Mouse (Mus musculus): ENCODE data around the gene Csgalnact2. TPM values are rescaled to one million over a fixed set of nuclear protein-coding genes. Genes with fewer than 3 reads are reported as not detected.

The Csgalnact2 gene
- 8.9 and 9.6 TPM in 2 replicates for polyA plus RNA-seq (2015; fragmentation: Nextera tagmentation; extraction: Ambion mirVana)

DNA sequence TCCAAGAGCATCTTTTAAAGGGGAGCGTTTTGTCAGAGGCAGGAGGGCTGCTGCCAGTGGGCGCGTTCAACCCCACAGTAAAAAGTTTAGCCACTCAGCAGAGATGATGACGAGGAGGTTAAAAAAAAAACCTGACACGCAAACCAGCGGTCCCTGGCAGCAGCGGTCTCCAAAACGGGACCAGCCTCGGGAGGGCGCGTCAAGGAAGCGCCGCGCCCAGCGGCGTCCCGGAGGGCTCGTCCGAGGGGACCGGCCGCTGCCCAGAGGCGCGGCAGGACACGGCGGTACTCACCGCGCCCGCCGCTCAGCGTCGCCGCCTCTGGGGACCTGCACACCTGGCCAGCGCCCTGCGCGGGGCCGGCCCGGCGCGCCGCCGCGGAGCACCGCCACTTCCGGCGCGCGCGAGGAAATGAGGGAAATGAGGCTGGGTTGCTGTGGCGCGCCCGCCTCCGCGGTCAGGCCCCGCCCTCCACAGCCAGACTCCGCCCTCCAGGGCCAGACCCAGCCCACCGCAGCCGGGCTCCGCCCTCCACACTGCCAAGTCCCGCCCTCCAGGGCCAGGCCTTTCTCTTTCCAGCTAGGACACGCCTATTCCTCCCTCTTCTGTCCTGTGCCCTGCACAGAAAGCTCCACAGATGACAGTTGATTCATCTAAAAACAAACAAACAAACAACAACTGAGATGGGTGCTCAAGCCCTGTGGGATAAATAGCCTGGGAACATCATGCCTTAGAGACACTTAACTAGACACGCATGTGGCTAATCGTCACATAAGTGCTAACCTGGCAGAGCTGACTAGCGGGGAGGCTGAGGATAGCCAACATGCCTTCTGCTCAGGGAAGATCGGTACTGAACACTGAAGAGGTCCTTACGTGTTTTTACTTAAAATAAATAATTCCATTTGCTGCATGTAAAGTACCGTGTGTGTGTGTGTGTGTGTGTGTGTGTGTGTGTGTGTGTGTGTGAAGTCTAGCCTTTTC, at the start of gene Csgalnact2:
Csgalnact2 (minus strand) TSS at position 410 of the 979 bp plus-strand sequence.
- Histone ChIP-seq H3K27ac (replicated peaks) (peak within 1 kb of the TSS; percentile 84), H3K36me3 (no peaks in the 10 kb centered on the region), H3K4me2 (peak within 1 kb of the TSS; percentile 85), H3K4me1 (replicated peaks) (peaks cover 12% of the 10 kb centered on the region), H3K9ac (peak within 1 kb of the TSS; percentile 76), H3K4me3 (peak within 1 kb of the TSS; percentile 68), H3K9me3 (no peaks in the 10 kb centered on the region), H3K27me3 (no peaks in the 10 kb centered on the region)
- WGBS = 5% methylated on average over 62 of the region's 66 CpGs
- ATAC-seq (ENCODE audit: low FRiP score, low read depth) = peak; percentile 98

GRCm38 (mm10) chr6:118188599-118188998, 49.7 kb upstream of the Csgalnact2 start:
- 86% methylated on average over 9 of the region's 9 CpGs for WGBS
- Histone ChIP-seq H3K27me3 (peaks cover 3% of the 10 kb centered on the region; the same call in 1 of the 2 replicates), H3K9me3 (no peaks in the 10 kb centered on the region), H3K4me2 (no peak overlapping the region), H3K9ac (no peak overlapping the region), H3K4me1 (replicated peaks) (no peaks in the 10 kb centered on the region), H3K36me3 (no peaks in the 10 kb centered on the region), H3K27ac (replicated peaks) (no peak overlapping the region), H3K4me3 (no peak overlapping the region)
- ATAC-seq (ENCODE audit: low FRiP score, low read depth) = no peak

DNA sequence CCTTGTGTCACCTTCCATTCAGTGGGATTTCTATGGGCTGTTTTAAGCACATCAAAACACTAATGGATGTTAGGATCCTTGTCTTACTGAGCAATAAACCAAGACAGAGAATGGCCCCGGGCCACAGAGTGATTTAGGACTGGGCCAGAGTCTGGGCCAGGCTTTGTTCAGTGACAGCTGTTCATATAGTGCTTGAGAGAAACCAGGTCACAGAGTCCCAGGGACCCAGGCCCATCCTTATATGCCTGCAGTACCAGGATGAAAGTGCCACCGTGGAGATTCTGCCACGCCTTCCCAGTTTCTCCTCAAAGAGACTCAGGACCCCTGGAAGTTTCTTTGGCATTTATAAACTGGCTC, 48.3 kb upstream of the Csgalnact2 start:
- no peaks in the 10 kb centered on the region for H3K9me3 ChIP-seq
- no peaks in the 10 kb centered on the region for H3K36me3 ChIP-seq
- 70% methylated on average over 3 of the region's 3 CpGs for WGBS
- no peak overlapping the region for H3K4me2 ChIP-seq
- H3K4me3 ChIP-seq = no peak overlapping the region
- no peak for ATAC-seq (ENCODE audit: low FRiP score, low read depth)
- H3K9ac ChIP-seq = no peak overlapping the region
- no peak overlapping the region for H3K27ac ChIP-seq (replicated peaks)
- H3K27me3 ChIP-seq = no peaks in the 10 kb centered on the region
- no peaks in the 10 kb centered on the region for H3K4me1 ChIP-seq (replicated peaks)

DNA sequence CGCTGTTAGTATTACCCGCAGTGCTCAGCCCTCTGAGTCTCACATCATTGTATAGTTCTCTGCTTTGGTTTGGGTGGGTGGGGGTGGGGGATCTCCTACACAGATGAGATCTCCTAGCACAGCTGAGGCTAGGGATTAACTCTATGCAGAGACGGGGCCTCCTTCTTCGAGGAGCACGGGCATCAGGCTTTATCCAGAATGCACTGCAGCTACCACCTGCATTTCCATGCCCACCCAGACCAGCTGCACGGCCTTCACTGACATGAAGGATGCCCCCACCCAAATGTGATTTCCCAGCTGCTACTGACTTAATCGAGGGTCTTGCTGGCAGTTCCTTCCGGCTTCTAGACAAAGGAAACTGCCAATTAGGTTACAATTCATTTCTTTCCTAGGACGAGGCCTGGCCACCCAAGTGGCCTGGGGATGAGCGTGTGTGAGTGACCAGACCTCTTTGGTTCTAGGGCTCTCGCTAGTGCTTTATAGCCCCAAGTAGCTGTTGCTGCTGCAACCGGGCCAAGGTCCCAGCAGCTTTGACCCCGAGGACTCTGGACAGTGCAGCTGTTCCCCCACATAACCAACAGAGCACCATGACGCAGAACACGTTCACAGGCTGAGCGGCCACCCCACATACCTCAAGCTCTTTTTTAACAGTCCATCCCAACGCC, 47.8 kb upstream of the Csgalnact2 start:
- Histone ChIP-seq H3K27me3 (no peaks in the 10 kb centered on the region), H3K4me3 (no peak overlapping the region), H3K4me1 (replicated peaks) (no peaks in the 10 kb centered on the region), H3K4me2 (no peak overlapping the region), H3K36me3 (no peaks in the 10 kb centered on the region), H3K9me3 (no peaks in the 10 kb centered on the region), H3K27ac (replicated peaks) (no peak overlapping the region), H3K9ac (no peak overlapping the region)
- ATAC-seq (ENCODE audit: low FRiP score, low read depth) = no peak
- WGBS = 47% methylated on average over 17 of the region's 17 CpGs

- Histone ChIP-seq H3K4me2 (no peak overlapping the region), H3K27me3 (no peaks in the 10 kb centered on the region), H3K36me3 (no peaks in the 10 kb centered on the region), H3K9ac (no peak overlapping the region), H3K4me3 (no peak overlapping the region), H3K27ac (replicated peaks) (no peak overlapping the region), H3K4me1 (replicated peaks) (no peaks in the 10 kb centered on the region; the same call in 1 of the 2 replicates), H3K9me3 (no peaks in the 10 kb centered on the region)
- 92% methylated on average over 10 of the region's 10 CpGs for WGBS
- no peak for ATAC-seq (ENCODE audit: low FRiP score, low read depth)
Observed at GRCm38 (mm10) chr6:118184126-118184525, 45.2 kb upstream of the Csgalnact2 start.

GRCm38 (mm10) chr6:118180085-118180423, 41.1 kb upstream of the Csgalnact2 start:
- Histone ChIP-seq H3K9me3 (no peaks in the 10 kb centered on the region), H3K4me2 (no peak overlapping the region), H3K4me1 (replicated peaks) (no peaks in the 10 kb centered on the region; the same call in 1 of the 2 replicates), H3K36me3 (no peaks in the 10 kb centered on the region), H3K27me3 (no peaks in the 10 kb centered on the region), H3K4me3 (no peak overlapping the region), H3K9ac (no peak overlapping the region), H3K27ac (replicated peaks) (no peak overlapping the region)
- no peak; the same call in 1 of the 2 replicates for ATAC-seq (ENCODE audit: low FRiP score, low read depth)
- 75% methylated on average over 12 of the region's 12 CpGs for WGBS

DNA sequence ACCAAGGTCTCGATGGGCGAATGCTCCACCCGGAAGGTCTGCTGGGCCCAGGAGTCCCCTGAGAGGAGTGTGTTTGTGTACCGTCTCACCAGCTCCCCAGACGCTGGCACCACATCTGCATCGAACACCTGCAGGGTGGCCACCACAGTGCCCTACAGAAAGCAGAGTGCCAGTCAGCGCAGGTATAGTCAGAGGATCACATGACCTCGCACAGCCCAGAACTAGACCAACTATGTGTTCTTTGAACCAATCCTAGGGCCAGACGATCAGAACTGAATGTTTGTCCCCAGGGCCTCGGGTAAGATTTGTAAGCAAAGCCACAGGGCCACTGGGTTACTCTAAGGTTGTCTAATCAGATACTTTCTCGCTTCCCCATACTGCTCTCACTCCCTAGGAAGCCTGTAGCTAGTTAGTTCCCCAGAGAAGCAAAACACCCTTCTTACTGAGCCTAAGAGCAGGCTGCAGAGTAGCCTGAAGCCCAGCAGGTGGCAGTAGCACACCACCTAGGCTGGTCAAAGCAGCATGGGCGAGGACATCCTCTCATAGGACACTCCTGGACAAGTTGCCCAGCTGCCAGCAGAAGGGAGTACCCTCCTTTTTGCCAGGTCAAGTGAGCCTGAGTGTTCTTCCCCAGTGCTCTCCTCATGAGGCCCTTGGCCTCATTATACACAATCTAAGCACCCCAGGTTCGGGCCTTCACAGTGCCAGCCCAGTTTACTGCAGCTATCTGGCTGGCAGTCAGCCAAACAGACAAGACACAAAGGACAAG, 40.6 kb upstream of the Csgalnact2 start:
- Histone ChIP-seq H3K27ac (replicated peaks) (no peak overlapping the region), H3K9me3 (no peaks in the 10 kb centered on the region), H3K36me3 (no peaks in the 10 kb centered on the region), H3K4me2 (no peak overlapping the region), H3K9ac (no peak overlapping the region), H3K27me3 (no peaks in the 10 kb centered on the region), H3K4me1 (replicated peaks) (no peaks in the 10 kb centered on the region; the same call in 1 of the 2 replicates), H3K4me3 (no peak overlapping the region)
- 63% methylated on average over 13 of the region's 13 CpGs for WGBS
- peak; percentile 88 for ATAC-seq (ENCODE audit: low FRiP score, low read depth)

- Histone ChIP-seq H3K27me3 (no peaks in the 10 kb centered on the region), H3K27ac (replicated peaks) (no peak overlapping the region), H3K4me1 (replicated peaks) (no peaks in the 10 kb centered on the region), H3K4me3 (no peak overlapping the region), H3K9ac (no peak overlapping the region), H3K4me2 (no peak overlapping the region), H3K36me3 (no peaks in the 10 kb centered on the region), H3K9me3 (no peaks in the 10 kb centered on the region)
- ATAC-seq (ENCODE audit: low FRiP score, low read depth) = no peak
- 84% methylated on average over 5 of the region's 5 CpGs for WGBS
Observed at GRCm38 (mm10) chr6:118173975-118174328, 35.0 kb upstream of the Csgalnact2 start.

DNA sequence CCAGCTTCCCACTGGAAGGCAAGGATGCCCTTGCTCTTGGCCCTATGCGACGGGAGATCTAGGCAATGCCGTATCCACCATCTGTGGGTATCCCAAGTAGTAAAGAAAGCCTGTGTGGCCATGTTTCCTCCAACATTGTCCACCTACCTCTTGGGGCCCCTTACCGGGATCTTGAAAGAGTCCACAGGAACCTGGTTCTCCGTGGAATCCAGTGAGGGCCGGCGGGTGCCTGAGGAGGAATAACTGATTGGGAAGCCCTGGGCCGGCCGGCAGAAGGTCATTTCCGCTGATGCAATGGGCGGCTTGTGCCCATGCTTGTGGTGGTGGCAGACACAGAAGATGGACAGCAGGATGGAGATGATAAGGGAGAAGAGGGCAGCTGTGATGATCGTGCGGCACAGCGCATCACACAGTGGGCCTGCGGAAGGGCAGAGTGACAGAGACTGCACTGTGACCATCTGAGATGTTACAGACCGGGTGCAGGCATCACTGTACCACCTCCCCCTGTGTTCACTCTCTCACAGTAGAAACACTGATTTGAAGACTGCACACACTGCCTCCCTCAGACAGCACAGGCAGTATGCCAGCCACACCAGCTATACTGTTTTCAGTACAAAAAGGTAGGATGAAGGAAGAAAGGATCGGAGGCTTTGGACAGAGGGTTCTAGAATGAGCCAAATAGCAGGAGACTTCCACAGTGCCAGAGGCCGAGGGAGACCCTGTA, 34.5 kb upstream of the Csgalnact2 start:
- H3K27me3 ChIP-seq = no peaks in the 10 kb centered on the region
- WGBS = 93% methylated on average over 18 of the region's 18 CpGs
- no peak for ATAC-seq (ENCODE audit: low FRiP score, low read depth)

DNA sequence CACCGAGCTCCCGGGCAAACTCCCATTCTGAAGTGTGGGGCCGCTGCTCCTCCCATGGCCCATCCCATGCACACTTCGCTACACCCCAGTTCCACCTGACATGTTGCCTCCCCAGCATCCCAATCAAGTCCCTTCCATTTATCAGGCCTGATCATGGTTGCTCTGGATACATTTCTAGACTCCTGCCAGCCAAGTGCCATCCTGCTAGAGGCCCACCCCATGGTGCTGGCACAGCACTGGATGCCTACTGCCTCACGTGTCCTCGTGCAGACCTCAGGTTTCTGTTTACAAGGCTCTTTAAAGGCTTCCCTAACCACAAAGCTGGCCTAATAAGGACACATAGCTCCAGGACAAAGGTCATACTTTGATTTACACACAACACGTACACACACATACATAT, 32.4 kb upstream of the Csgalnact2 start:
- H3K36me3 ChIP-seq = no peaks in the 10 kb centered on the region
- no peaks in the 10 kb centered on the region for H3K4me1 ChIP-seq (replicated peaks)
- WGBS = 92% methylated on average over 7 of the region's 7 CpGs

More for the DNA sequence above, 34.5 kb upstream of the Csgalnact2 start:
- Histone ChIP-seq H3K9me3 (no peaks in the 10 kb centered on the region), H3K4me1 (replicated peaks) (no peaks in the 10 kb centered on the region), H3K36me3 (no peaks in the 10 kb centered on the region), H3K27ac (replicated peaks) (no peak overlapping the region), H3K4me2 (no peak overlapping the region), H3K9ac (no peak overlapping the region), H3K4me3 (no peak overlapping the region)

GRCm38 (mm10) chr6:118168106-118168505, 29.2 kb upstream of the Csgalnact2 start:
- WGBS = 84% methylated on average over 14 of the region's 14 CpGs
- H3K9me3 ChIP-seq = no peaks in the 10 kb centered on the region

More for the DNA sequence above, 32.4 kb upstream of the Csgalnact2 start:
- Histone ChIP-seq H3K27ac (replicated peaks) (no peak overlapping the region), H3K9ac (no peak overlapping the region), H3K27me3 (no peaks in the 10 kb centered on the region), H3K4me2 (no peak overlapping the region), H3K9me3 (no peaks in the 10 kb centered on the region), H3K4me3 (no peak overlapping the region)
- no peak for ATAC-seq (ENCODE audit: low FRiP score, low read depth)

More at GRCm38 (mm10) chr6:118168106-118168505, 29.2 kb upstream of the Csgalnact2 start:
- no peak for ATAC-seq (ENCODE audit: low FRiP score, low read depth)
- Histone ChIP-seq H3K4me2 (no peak overlapping the region), H3K4me3 (no peak overlapping the region), H3K9ac (no peak overlapping the region), H3K4me1 (replicated peaks) (no peaks in the 10 kb centered on the region), H3K27ac (replicated peaks) (no peak overlapping the region), H3K36me3 (no peaks in the 10 kb centered on the region), H3K27me3 (no peaks in the 10 kb centered on the region)

Data from hindbrain, embryonic 15.5 days (tissue).